Mouse (Mus musculus): ENCODE data around the gene Abca7. TPM values are rescaled to one million over a fixed set of nuclear protein-coding genes. Genes with fewer than 3 reads are reported as not detected.

Gene Abca7
- polyA plus RNA-seq, 1 experiment: 79.5 TPM

- no peak overlapping the region for H3K4me3 ChIP-seq (ENCODE audit: control insufficient read depth, insufficient read depth, low read length)
- no peak overlapping the region for H3K27ac ChIP-seq (ENCODE audit: control insufficient read depth, insufficient read depth, low read length)
- peaks cover 22% of the 10 kb centered on the region for H3K4me1 ChIP-seq (replicated peaks; ENCODE audit: control insufficient read depth, insufficient read depth, low read length)
Observed at GRCm38 (mm10) chr10:80048834-80049233, 52.5 kb downstream of the Abca7 start.

GRCm38 (mm10) chr10:80050244-80050643 is 54.0 kb downstream of the Abca7 start:
- no peak for DNase-seq
- Histone ChIP-seq H3K36me3 (ENCODE audit: control insufficient read depth, insufficient read depth, low read length) (no peaks in the 10 kb centered on the region), H3K4me3 (ENCODE audit: control insufficient read depth, insufficient read depth, low read length) (no peak overlapping the region), H3K27ac (ENCODE audit: control insufficient read depth, insufficient read depth, low read length) (no peak overlapping the region), H3K4me1 (replicated peaks; ENCODE audit: control insufficient read depth, insufficient read depth, low read length) (peaks cover 32% of the 10 kb centered on the region), H3K27me3 (ENCODE audit: control insufficient read depth, insufficient read depth, low read length) (no peaks in the 10 kb centered on the region)
- 81% methylated on average over 6 of the region's 6 CpGs for WGBS
- TF ChIP-seq POLR2A (IDR thresholded peaks at IDR 0.05; ENCODE audit: control insufficient read depth, extremely low read depth, insufficient read depth, low read length, poor library complexity) (no peak), CTCF (IDR thresholded peaks at IDR 0.05; ENCODE audit: borderline replicate concordance, control insufficient read depth, extremely low read depth, insufficient read depth, low read length, poor library complexity) (no peak)

More at GRCm38 (mm10) chr10:80048834-80049233, 52.5 kb downstream of the Abca7 start:
- Histone ChIP-seq H3K36me3 (ENCODE audit: control insufficient read depth, insufficient read depth, low read length) (no peaks in the 10 kb centered on the region), H3K27me3 (ENCODE audit: control insufficient read depth, insufficient read depth, low read length) (no peaks in the 10 kb centered on the region)
- WGBS: 91% methylated on average over 3 of the region's 3 CpGs
- no peak for DNase-seq
- TF ChIP-seq CTCF (IDR thresholded peaks at IDR 0.05; ENCODE audit: borderline replicate concordance, control insufficient read depth, extremely low read depth, insufficient read depth, low read length, poor library complexity) (no peak), POLR2A (IDR thresholded peaks at IDR 0.05; ENCODE audit: control insufficient read depth, extremely low read depth, insufficient read depth, low read length, poor library complexity) (no peak)

- DNase-seq: no peak
- WGBS: 86% methylated on average over 15 of the region's 15 CpGs
- H3K27ac ChIP-seq (ENCODE audit: control insufficient read depth, insufficient read depth, low read length): peak overlapping the region; percentile 93
Observed at GRCm38 (mm10) chr10:80050885-80051617, 54.8 kb downstream of the Abca7 start.

GRCm38 (mm10) chr10:80051618-80052373 is 55.5 kb downstream of the Abca7 start:
- 0 out of 2 replicates have a peak overlapping the region, but pooled peaks have one; percentile 2 for H3K4me3 ChIP-seq (ENCODE audit: control insufficient read depth, insufficient read depth, low read length)
- 24% methylated on average over 14 of the region's 14 CpGs for WGBS
- DNase-seq: peak; percentile 39
- peaks cover 8% of the 10 kb centered on the region; the same call in 1 of the 2 replicates for H3K36me3 ChIP-seq (ENCODE audit: control insufficient read depth, insufficient read depth, low read length)
- H3K27me3 ChIP-seq (ENCODE audit: control insufficient read depth, insufficient read depth, low read length): no peaks in the 10 kb centered on the region
- peak overlapping the region; percentile 93 for H3K27ac ChIP-seq (ENCODE audit: control insufficient read depth, insufficient read depth, low read length)
- H3K4me1 ChIP-seq (replicated peaks; ENCODE audit: control insufficient read depth, insufficient read depth, low read length): peaks cover 35% of the 10 kb centered on the region
- TF ChIP-seq CTCF (IDR thresholded peaks at IDR 0.05; ENCODE audit: borderline replicate concordance, control insufficient read depth, extremely low read depth, insufficient read depth, low read length, poor library complexity) (no peak), POLR2A (IDR thresholded peaks at IDR 0.05; ENCODE audit: control insufficient read depth, extremely low read depth, insufficient read depth, low read length, poor library complexity) (no peak)

More at GRCm38 (mm10) chr10:80050885-80051617, 54.8 kb downstream of the Abca7 start:
- Histone ChIP-seq H3K36me3 (ENCODE audit: control insufficient read depth, insufficient read depth, low read length) (0 out of 2 replicates have a peak, but pooled peaks cover 3% of the 10 kb centered on the region), H3K4me3 (ENCODE audit: control insufficient read depth, insufficient read depth, low read length) (no peak overlapping the region), H3K27me3 (ENCODE audit: control insufficient read depth, insufficient read depth, low read length) (no peaks in the 10 kb centered on the region), H3K4me1 (replicated peaks; ENCODE audit: control insufficient read depth, insufficient read depth, low read length) (peaks cover 35% of the 10 kb centered on the region)
- TF ChIP-seq POLR2A (IDR thresholded peaks at IDR 0.05; ENCODE audit: control insufficient read depth, extremely low read depth, insufficient read depth, low read length, poor library complexity) (no peak), CTCF (IDR thresholded peaks at IDR 0.05; ENCODE audit: borderline replicate concordance, control insufficient read depth, extremely low read depth, insufficient read depth, low read length, poor library complexity) (no peak)

GRCm38 (mm10) chr10:80052374-80052764 is 56.1 kb downstream of the Abca7 start:
- no peak overlapping the region for H3K4me3 ChIP-seq (ENCODE audit: control insufficient read depth, insufficient read depth, low read length)
- TF ChIP-seq POLR2A (IDR thresholded peaks at IDR 0.05; ENCODE audit: control insufficient read depth, extremely low read depth, insufficient read depth, low read length, poor library complexity) (no peak), CTCF (IDR thresholded peaks at IDR 0.05; ENCODE audit: borderline replicate concordance, control insufficient read depth, extremely low read depth, insufficient read depth, low read length, poor library complexity) (no peak)

GRCm38 (mm10) chr10:80053259-80053780 is 57.0 kb downstream of the Abca7 start:
- 0 out of 2 replicates have a peak, but pooled peaks have one; percentile 34 for TF ChIP-seq CTCF (IDR thresholded peaks at IDR 0.05; ENCODE audit: borderline replicate concordance, control insufficient read depth, extremely low read depth, insufficient read depth, low read length, poor library complexity)
- TF ChIP-seq POLR2A (IDR thresholded peaks at IDR 0.05; ENCODE audit: control insufficient read depth, extremely low read depth, insufficient read depth, low read length, poor library complexity): peak; percentile 98
- H3K4me3 ChIP-seq (ENCODE audit: control insufficient read depth, insufficient read depth, low read length): peak overlapping the region; percentile 73
- no peaks in the 10 kb centered on the region for H3K27me3 ChIP-seq (ENCODE audit: control insufficient read depth, insufficient read depth, low read length)
- peak overlapping the region; percentile 51 for H3K27ac ChIP-seq (ENCODE audit: control insufficient read depth, insufficient read depth, low read length)
- WGBS: under 1% methylated on average over 47 of the region's 47 CpGs
- peak; percentile 99 for DNase-seq
- H3K36me3 ChIP-seq (ENCODE audit: control insufficient read depth, insufficient read depth, low read length): peaks cover 19% of the 10 kb centered on the region
- H3K4me1 ChIP-seq (replicated peaks; ENCODE audit: control insufficient read depth, insufficient read depth, low read length): peaks cover 35% of the 10 kb centered on the region

More at GRCm38 (mm10) chr10:80052374-80052764, 56.1 kb downstream of the Abca7 start:
- H3K36me3 ChIP-seq (ENCODE audit: control insufficient read depth, insufficient read depth, low read length): peaks cover 12% of the 10 kb centered on the region; the same call in 1 of the 2 replicates
- H3K27ac ChIP-seq (ENCODE audit: control insufficient read depth, insufficient read depth, low read length): peak overlapping the region; percentile 70
- peaks cover 35% of the 10 kb centered on the region for H3K4me1 ChIP-seq (replicated peaks; ENCODE audit: control insufficient read depth, insufficient read depth, low read length)
- no peaks in the 10 kb centered on the region for H3K27me3 ChIP-seq (ENCODE audit: control insufficient read depth, insufficient read depth, low read length)
- DNase-seq: no peak
- WGBS: 84% methylated on average over 5 of the region's 5 CpGs
